Mouse (Mus musculus): Measurements from ENCODE around the gene Oser1. TPM values are rescaled to one million over a fixed set of nuclear protein-coding genes. Genes with fewer than 3 reads are reported as not detected.
A peak's percentile ranks its signal among the peaks of the same experiment; 100 is the strongest.
"Not testable (repeated sequence)": the region's sequence is repeated elsewhere in the genome, so short reads cannot be mapped to it uniquely, and the experiment has no call there.

Gene Oser1
- 10 to 100 TPM; 25.9 to 29.5 TPM for total RNA-seq (2021)
- long read RNA-seq, experiment 1, transcript Oser1-201 (4 exons, 1,620 nt): major isoform, 40 of 47 reads
- long read RNA-seq, experiment 1, partial matches to known transcripts: 1 of 47 reads
- long read RNA-seq, experiment 1, other reads (novel, unspliced or antisense): 5 of 47 reads
- long read RNA-seq, experiment 2, transcript Oser1-201 (4 exons, 1,620 nt): major isoform, 43 of 53 reads
- long read RNA-seq, experiment 2, partial matches to known transcripts: 1 of 53 reads
- long read RNA-seq, experiment 2, other reads (novel, unspliced or antisense): 8 of 53 reads

DNA sequence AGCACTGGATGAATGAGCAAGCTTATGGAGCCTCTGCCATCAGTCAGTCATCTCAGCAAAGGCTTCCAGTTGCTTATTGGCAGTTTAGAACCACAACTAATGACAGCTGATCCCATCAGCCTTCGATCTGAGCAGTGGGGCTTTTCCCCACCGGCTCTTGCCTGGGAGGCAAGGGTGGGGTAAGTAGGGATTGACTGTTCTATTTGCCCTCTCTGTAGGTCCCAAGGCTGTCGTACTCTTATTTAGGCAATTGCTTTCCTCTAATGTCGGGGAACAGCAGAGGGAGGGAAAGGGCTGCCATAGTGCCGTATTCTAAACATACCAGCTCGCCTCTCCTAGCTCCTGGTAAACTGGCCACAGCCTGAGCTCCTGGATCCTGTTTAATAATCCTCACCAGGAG, at the start of gene Oser1:
Oser1 (minus strand) TSS at position 101 of the 400 bp plus-strand sequence.
- intact Hi-C loops (cut with DNase I; ENCODE audit: low total_unique reads): loop anchor here (10.0 kb wide), 1 partner anchor 50 kb away; the partner anchor contains the start of gene Fitm2
- DNase-seq: no peak

DNA sequence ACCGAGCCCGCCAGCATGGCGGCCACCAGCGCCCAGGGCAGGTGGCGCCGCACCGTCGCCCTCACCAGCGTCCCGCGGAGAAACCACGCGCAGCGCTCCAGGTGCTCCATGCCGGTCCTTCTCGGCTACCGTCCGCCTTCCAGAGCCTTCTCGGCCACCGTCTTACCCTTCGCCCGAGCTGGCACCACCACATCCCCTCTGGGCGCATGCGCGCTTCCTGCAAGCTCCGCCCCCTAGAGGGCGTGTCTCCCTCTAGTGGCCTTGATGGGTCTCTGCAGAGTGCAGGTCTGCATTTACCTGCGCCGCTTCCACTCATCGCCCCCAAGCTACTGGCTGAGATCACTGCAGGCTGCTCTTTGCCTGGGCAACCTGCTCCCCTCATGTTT, 48.0 kb upstream of the Oser1 start, which contains the start of gene Fitm2:
Fitm2 (minus strand) TSS at position 164 of the 386 bp plus-strand sequence.
- peak; percentile 93 for DNase-seq
- intact Hi-C loops (cut with DNase I; ENCODE audit: low total_unique reads): loop anchor here (10.0 kb wide), 1 partner anchor 48 kb away; the partner anchor contains the start of gene Oser1

DNA sequence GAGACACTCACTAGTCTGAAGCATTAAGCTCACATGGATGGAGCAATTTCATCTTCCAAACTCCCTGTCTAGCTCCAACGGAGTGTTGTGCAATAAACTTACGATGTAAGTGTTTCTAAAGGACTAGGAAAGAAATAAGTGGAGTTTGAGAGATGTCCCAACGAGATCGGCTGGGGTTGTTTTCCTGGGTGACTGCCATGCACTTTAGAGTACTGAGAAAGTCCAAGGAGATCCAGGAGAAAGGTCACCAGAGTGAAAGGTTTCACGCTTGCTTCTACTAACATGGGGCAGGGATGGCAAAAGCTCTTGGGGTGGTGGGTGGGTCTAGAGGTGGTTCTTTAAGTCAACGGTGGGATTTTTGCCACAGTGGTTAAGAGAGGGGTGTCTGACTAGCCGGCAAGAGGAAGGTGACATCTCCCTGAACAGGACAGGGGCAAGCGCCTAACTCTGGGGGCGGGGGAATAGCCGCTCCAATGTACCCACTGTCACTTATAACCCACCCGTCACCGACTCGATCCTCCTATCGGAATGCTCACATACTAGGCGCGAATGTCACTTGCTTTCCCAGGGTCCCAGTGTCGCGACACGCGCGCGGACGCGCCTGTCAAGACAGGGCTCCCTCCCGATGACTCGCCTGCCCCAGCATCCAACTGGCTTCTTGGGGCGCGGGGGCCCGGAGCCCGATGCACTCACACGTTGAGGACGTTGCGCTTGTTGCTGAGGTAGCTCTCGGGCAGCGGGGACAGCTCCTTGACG, 47.4 kb upstream of the Oser1 start:
- intact Hi-C loops (cut with DNase I; ENCODE audit: low total_unique reads): loop anchor here (10.0 kb wide), 1 partner anchor 47 kb away; the partner anchor contains the start of gene Oser1
- DNase-seq: no peak

DNA sequence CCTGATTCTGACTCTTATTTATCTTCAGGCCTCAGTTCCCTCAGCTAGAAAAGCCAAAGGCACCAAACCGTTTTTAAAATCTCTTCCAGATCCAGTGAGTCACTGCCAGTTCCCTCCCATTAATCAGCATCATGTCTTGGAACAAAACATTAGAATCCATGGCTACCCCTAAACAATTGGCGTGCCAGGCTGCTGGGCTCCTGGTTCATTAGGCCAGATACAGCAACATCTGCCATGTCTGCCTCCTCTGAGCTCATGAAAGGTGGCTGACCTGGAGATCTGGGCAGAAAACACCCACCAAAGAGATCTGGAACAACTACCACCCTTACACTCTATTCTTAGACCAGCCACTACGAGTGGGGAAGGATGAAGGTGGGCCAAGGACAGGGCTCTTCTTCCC, 46.6 kb upstream of the Oser1 start:
- DNase-seq: no peak
- intact Hi-C loops (cut with DNase I; ENCODE audit: low total_unique reads): loop anchor here (10.0 kb wide), 1 partner anchor 46 kb away; the partner anchor contains the start of gene Oser1

DNA sequence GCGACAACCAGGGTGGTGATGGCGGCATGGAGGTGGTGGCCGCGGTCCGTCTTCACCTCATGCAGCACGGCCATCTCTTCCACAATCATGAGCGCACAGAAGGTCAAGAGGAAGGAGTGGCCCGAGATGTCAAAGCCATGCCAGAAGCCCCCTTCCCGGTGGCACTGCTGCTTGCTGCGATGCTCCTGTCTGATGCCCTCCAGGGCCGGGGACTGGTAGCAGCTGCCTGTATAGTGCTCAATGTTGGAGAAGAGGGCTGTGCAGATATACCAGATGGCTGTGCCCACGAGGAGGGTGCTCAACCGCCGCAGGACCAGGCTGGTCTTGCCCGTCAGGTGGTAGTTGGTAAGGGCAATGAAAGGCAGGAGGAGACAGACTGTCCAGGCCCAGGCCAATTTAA, 45.2 kb upstream of the Oser1 start:
- DNase-seq: no peak
- intact Hi-C loops (cut with DNase I; ENCODE audit: low total_unique reads): loop anchor here (10.0 kb wide), 1 partner anchor 45 kb away; the partner anchor contains the start of gene Oser1

DNA sequence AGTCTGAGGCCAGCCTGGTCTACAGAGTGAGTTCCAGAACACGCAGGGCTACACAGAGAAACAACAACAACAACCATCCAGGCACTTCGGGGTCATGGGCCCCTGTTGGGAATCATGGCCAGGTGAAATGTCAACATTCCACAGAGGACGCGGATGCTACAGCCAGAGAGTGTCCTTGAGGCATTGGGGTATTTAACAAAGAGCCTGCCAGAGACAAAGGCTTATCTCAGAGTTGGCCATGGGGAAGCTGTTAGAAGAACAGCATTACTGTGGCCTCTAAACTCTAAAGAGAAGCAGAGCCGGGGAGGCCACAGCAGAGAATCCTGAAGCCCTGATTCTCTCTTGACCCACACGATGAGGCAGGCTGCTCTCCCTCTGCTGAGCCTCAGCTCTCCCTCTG, 44.4 kb upstream of the Oser1 start:
- intact Hi-C loops (cut with DNase I; ENCODE audit: low total_unique reads): no loop called here
- no peak for DNase-seq

DNA sequence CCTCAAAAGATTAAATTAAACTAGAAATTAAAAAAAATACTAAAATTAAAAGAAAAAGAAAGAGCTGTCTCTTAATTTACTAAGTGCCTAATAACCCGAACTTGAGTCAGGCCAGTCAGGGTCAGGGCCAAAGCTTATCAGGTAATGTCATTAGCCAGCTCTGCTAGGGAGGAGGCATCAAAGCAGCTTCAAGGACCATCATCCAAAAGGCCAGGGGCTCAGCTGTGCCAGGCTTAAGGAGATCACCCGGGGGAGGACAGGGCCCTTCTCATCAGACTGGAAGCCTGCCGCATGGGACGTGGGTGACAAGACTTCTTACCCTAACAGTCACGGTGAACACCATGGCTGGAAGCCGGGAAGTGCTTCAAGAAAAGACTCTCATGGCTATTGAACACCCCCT, 43.1 kb upstream of the Oser1 start:
- no peak for DNase-seq
- intact Hi-C loops (cut with DNase I; ENCODE audit: low total_unique reads): no loop called here

DNA sequence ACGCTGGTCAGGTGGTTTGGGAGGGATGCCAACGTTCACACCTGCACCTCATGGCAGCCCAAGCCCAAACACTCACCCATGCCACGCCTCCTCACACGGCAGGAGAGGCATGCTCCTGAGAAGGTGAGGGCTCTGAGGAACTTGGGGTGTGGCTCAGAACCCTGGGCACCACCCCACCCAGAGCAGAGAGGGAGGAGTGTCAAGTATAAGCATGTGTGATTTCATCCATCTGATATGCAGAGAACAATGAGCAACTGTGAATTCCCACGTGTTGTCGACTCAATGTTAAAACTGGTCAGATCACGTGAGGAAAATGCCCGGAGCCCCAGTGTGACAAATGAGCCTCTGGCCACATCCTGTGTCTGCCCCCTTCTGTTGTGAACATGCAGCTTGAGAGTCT, 42.3 kb upstream of the Oser1 start:
- intact Hi-C loops (cut with DNase I; ENCODE audit: low total_unique reads): no loop called here
- no peak for DNase-seq

DNA sequence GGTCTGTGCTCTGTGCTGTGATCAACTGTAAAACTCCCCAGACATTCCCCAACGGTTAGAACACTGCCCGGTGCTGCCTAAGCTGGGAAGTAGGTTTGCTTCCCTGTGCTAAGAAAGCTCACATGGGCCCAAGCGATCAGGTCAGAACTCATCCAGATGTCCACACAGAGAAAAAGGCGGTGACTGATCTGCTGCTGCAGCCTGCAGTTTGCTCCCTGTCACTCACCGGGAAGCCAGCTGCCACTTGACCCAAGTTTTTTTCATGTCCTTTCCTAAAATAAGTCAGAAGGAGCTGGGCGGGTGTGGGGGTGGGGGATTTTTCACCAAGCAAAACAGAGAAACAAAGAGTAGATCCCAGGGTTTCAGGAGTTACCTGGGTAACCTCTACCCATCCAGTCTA, 40.1 kb upstream of the Oser1 start:
- intact Hi-C loops (cut with DNase I; ENCODE audit: low total_unique reads): no loop called here
- no peak for DNase-seq

DNA sequence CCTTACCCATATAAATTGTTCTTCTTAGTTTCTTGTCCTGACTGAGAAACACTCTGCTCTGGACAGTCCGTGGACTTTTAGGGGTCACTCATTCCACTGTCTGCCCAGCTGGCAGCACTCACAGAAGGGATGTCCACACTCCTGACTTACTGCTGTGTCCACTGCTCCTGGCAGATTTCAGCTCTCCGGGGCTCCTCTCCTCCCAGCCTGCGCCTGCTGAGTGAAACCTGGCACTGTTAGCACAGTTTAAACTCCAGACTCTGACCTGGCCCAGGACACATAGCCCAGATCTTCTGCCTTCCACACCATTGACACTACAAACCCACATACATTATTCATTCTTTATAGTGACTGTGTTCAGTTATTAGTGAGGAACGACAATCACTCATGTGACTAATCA, 39.5 kb upstream of the Oser1 start:
- intact Hi-C loops (cut with DNase I; ENCODE audit: low total_unique reads): no loop called here
- DNase-seq: no peak

DNA sequence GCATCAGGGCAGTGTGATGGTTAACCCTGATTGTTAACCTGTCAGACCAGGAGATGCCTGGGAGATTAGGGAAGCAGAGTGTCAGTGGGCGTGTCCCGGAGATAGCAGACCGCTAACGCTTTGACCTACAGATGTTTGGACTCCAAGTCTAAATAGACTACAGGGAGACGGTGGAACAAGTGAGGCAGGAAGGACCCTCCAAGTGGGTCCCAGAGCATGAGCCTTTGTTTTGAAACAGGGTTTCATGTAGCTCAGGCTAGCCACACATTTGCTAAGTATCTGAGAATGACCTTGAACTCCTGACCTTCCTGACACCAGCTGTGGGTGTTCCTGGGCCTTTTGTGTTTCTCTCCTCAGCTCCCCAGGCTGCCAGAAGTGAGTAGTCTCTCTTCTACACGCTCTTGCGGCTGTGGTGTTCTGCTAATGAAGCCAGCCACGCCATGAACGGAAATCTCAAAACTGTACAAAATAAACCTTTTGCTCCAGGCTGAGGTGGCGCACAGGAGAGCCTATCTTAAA, 38.8 kb upstream of the Oser1 start:
- DNase-seq: no peak
- intact Hi-C loops (cut with DNase I; ENCODE audit: low total_unique reads): no loop called here

DNA sequence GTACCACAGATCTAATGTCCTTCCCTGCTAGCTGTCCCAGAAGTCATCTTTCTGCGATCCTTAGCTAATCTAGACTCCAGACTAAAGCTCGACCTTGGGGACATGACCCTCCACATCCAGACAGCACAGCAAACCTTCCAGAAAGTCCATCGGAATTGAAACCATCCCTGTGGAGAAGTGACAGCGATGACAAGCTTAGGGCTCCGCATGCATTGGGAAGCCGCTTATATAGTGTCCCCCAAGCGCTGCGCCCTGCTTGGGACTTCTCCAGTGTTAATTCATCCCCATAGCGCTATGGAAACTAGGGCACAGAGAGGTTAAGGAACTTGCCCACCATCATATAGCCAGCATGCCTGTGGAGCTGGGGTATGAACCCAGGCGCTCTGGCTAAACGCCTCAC, 38.3 kb upstream of the Oser1 start:
- DNase-seq: no peak
- intact Hi-C loops (cut with DNase I; ENCODE audit: low total_unique reads): no loop called here

DNA sequence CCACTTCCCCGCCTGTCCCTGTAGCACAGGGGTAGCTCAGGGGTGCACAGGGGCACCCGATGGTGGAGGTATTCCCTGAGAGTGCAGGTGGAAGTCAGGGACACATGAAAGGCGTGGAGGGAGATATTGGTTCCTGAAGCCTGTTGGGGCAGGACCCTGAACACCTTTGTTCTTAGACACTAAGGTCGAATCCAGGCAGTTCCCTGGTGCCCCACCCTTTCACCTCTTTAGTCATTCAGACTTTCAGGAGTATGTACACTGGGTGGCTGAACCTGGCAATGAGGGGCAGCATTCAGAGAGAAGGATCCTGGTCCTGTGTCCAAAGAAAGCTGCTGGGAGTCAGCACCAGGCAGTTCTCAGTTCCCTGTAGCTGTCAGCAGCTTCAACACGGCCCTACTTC, 37.9 kb upstream of the Oser1 start:
- intact Hi-C loops (cut with DNase I; ENCODE audit: low total_unique reads): no loop called here
- DNase-seq: no peak

DNA sequence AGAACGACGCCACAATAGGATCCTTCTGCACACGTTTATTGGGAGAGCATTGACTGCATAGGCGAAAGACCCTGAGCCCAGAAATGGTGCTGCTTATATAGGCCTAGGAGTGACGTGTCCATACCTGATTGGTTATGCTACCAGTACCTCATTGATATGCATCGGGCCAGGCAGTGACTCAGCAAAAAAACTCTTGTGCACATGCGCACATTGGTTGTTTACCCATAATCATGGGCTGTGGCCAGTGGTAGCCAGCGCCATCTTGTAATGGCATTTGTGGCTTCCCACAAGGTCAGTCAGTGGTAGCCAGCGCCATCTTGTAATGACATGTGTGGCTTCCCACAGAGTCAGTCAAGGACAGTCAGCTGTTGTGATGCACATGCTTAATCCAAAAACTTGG, 36.8 kb upstream of the Oser1 start:
- DNase-seq; intact Hi-C loops (cut with DNase I; ENCODE audit: low total_unique reads): not testable (repeated sequence)

DNA sequence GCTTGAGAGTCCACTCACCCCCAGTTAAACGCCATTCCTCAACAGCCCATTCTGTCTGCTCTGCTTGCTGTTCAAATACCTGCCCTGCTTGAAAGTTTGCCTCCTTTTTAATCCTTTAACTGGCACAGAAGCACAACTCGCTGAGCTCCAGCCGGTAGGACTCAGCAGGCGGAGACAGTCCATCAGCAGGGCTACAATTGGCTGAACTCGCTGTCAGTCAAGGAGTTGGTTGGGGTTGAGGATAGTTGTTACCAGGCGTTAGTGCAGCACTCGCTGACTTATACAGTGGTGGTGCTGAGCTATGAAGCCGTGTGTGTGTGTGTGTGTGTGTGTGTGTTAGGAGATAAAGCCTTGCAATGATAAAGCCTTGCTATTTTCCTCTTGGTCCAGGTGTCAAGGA, 36.1 kb upstream of the Oser1 start:
- DNase-seq: no peak
- intact Hi-C loops (cut with DNase I; ENCODE audit: low total_unique reads): no loop called here

DNA sequence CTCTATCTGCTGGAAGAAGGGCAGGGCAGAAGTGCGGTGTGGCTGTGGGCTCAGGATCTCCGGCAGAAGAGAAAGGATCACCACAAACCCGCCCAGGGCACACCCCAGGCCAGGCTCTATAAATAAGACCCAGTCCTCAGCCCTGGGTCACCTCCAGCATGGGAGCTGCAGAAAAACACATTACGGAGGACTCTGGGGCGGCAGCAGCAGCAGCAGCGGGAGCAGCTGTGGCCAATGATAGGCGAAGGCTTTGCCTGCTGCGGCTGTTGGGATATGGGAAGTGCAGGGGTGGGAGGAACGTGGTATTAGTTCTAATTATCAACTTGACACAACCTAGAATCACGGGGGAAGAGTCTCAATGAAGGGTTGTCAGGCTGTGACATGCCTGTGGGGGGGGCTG, 34.9 kb upstream of the Oser1 start:
- DNase-seq: no peak
- intact Hi-C loops (cut with DNase I; ENCODE audit: low total_unique reads): no loop called here

DNA sequence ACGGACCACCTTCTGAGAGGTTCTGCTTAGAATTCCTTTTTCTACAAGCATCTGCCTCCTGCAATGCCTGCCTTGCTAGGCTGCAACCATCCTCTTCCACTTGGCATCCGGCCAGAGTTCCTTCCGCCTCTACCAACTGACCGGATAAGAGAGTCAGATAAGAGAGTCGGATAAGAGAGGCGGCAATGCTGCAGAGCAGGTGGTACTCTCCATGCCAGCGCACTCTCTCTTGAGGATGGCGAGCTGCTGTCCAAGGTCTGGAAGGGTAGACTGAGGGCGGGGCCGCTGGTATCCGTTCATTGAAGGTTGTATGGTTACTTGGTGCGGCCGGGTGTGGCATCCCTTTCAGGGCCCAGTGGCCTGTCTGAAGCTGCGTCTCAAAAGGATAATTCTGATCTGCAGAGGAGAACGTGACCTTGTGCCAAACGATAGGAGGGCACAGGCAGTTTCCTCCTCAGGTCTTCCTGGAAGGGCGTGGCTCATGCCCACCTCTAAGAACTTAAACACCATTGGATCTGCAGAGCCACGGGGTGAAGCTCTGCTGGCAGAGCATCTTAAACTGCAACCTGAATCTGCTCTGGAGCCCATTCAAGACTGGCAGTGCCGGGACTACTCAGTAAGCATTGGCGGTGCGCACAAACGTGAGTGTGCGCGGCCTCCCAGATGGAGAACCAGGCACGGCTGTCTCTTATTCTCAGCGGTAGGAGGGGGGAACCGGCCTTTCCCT, 34.2 kb upstream of the Oser1 start:
- intact Hi-C loops (cut with DNase I; ENCODE audit: low total_unique reads): no loop called here
- DNase-seq: no peak

DNA sequence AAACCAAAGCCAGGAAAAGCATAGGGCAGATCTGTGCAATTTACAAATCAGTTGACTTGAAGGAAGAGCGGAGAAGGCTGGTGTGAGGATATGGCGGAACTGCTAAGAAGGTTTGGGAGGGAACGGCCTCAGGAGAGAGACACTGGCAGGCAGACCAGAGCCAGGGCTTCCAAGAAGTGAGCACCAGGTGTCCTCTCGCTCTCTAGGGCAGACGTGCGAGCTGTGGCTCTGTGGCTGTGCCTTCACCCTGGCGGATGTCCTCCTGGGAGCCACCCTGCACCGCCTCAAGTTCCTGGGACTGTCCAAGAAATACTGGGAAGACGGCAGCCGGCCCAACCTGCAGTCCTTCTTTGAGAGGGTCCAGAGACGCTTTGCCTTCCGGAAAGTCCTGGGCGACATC, 28.9 kb upstream of the Oser1 start:
- intact Hi-C loops (cut with DNase I; ENCODE audit: low total_unique reads): no loop called here
- no peak for DNase-seq

DNA sequence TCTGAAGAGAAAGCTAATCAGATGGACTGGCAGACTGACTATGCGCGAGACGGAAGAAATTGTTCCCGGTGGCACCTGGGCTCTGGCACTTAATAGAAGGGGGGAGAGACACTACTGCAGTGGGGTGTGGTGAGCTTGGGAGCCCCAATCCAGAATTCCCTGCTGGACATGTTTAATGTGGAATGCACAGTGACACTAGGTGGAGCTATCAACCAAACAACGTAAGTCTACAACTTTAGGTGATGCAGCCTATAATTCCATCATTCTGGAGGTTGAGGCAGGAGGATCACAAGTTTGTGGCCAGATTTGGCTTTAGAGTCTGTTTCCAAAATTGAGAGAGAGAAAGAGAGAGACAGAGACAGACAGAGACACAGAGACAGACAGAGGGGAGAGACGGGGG, 28.2 kb upstream of the Oser1 start:
- no peak for DNase-seq
- intact Hi-C loops (cut with DNase I; ENCODE audit: low total_unique reads): no loop called here

DNA sequence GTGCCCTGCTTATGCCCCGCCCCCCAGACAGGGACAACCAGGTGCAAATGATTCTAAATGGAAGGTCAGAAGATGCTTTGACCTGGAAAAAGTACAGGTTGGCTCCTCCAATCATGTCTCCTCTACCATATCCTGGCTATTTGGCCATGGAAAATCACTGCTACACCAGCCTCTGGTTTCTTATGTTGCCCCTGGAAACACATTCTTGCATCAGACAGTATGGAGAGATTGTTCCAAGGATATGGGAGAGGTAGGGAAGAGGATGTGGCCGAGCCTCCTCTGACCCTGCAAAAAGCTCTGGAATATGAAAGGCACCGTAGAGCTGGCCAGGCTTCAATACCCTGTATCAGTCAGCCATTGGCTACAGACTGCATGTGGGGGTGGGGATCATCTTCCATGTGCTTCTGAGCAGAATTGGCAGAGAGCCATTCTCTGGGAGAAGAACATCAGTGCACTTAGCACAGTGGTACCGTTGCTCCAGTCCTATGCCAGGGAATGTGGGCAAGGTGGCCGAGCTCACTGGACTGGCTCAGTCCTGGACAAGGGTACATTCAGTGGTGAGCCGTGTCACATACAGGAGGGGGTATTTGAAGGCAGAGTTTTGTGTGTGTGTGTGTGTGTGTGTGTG, 26.3 kb upstream of the Oser1 start:
- DNase-seq: no peak
- intact Hi-C loops (cut with DNase I; ENCODE audit: low total_unique reads): no loop called here
